Mouse (Mus musculus): Measurements from ENCODE around the gene Magea2.
"Not testable (repeated sequence)": the region's sequence is repeated elsewhere in the genome, so short reads cannot be mapped to it uniquely, and the experiment has no call there.

The Magea2 gene

DNA sequence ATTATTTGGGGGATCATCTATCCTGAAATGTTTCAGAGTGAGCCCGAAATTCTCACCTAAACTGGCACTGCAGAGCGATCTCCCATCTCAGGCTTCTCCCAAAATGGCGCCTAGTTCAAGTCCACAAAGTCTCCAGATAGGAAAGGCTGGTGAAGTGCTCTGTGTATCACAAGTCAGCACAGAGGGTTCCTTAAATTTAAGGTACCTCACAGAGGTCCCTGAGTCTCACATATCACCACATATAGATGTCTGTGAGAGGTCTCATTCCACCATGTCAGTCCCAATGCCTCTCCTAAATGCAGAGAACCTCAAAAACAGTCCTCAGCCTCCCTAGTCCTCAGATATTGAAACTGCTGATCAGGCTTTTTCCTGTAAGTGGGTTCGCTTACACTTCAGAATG, at the start of gene Magea2:
Gene Magea2, minus strand, starts transcription at position 101 of the 400 bp plus-strand sequence.
- DNase-seq (ENCODE audit: low read depth) = not testable (repeated sequence)

DNA sequence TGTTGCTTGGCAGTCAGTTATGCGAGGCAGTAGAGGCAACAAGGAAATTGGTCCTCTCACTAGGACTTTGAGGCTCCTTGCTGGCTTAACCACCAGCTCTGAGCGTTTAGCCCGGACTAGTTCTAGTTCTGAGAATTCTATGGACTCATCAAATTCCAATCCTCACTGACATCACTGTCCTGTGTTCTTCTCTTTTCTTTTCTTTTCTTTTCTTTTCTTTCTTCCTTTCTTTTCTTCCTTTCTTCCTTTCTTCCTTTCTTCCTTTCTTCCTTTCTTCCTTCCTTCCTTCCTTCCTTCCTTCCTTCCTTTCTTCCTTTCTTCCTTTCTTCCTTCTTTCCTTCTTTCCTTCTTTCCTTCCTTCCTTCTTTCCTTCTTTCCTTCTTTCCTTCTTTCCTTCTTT, 34.8 kb upstream of the Magea2 start, which contains the start of gene Cldn34b2:
Gene Cldn34b2, minus strand, starts transcription at position 101 of the 400 bp plus-strand sequence.
- DNase-seq (ENCODE audit: low read depth) = not testable (repeated sequence)

DNA sequence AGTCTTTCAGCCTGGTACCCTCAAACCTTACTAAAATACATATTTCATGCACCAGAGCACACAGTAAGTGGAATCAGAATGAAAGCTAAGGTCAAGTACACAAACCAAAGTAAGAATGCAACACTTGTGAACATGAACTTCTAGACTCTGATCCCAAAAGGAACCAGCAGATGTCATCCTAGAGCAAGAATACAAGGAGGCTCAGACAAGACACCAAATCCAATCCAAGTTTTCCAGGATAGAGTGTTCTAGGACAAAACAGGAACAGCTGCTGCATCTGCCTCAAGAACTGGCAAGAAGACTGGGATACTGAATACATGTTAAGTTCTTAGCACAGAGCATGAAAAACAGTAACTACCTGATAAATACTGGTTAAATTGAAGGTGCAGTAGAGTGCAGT, 4.6 kb upstream of the Magea2 start:
- no peak for DNase-seq (ENCODE audit: low read depth)

DNA sequence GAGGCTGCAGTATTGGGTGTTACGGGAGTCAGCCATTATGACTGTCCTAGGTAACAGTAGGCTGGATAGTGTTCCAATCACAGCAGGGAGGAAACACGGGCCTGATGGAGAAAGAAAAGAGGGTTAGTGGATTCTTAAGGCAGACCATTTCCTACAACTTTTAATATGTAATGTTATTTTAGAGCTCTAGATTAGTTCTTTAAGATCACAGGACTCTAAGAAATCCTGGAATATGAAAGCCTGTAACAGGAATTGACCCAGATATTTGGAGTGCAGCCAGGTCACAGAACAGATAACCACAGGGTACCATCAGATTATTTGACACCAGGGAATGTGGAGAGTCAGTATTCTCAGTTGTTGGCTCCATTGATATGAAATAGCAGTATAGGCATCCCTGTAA, 3.8 kb downstream of the Magea2 start, which contains the start of gene Magea1:
Gene Magea1, minus strand, starts transcription at position 101 of the 400 bp plus-strand sequence.
- not testable (repeated sequence) for DNase-seq (ENCODE audit: low read depth)

DNA sequence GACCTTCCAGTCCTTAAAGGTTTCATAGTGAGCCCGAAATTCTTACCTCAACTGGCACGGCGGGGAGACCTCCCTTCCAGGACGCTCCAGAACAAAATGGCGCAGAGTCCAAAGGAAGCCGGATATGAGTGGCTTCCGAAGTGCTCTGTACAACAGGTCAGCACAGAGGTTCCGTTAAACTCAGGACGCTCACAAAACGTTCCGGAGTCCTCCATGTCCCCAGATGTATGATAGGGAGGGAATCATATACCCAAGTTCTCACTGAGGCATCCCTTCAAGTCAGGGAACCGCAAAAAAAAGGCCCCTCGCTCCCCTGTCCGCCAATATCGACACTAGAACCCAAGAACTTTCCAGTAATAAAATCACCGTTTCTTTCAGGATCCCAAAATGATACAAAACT, 30.4 kb downstream of the Magea2 start, which contains the start of gene Magea5:
Gene Magea5, minus strand, starts transcription at position 101 of the 400 bp plus-strand sequence.
- DNase-seq (ENCODE audit: low read depth) = not testable (repeated sequence)

DNA sequence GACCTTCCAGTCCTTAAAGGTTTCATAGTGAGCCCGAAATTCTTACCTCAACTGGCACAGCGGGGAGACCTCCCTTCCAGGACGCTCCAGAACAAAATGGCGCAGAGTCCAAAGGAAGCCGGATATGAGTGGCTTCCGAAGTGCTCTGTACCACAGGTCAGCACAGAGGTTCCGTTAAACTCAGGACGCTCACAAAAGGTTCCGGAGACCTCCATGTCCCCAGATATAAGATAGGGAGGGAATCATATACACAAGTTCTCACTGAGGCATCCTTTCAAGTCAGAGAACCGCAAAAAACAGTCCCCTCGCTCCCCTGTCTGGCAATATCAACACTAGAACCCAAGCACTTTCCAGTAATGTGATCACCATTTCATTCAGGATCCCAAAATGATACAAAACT, 97.7 kb downstream of the Magea2 start, which contains the start of gene Magea8:
Gene Magea8, minus strand, starts transcription at position 101 of the 400 bp plus-strand sequence.
- DNase-seq (ENCODE audit: low read depth) = not testable (repeated sequence)
